Mouse (Mus musculus) adrenal gland, postnatal 36 days (tissue): ENCODE data around the gene Evx2. TPM values are rescaled to one million over a fixed set of nuclear protein-coding genes. Genes with fewer than 3 reads are reported as not detected.

Experiments
- DNase-seq, 2 experiments: peaks; one replicate each; pipeline ENCODE4 v3.0.0; 2021; ENCODE audit warnings: mixed read lengths in 1 of 2
- long read RNA-seq, 2 experiments: library from polyadenylated mRNA; stranded (forward); transcript quantifications; one replicate each; pipeline ENCODE4 v2.0.0; 2021; ENCODE audit warnings: borderline sequencing depth in 2 of 2
- total RNA-seq, 2 experiments: library from RNA; stranded (reverse); gene quantifications; 2 replicates each; pipeline ENCODE4 v1.2.3; 2021

Evx2 gene
- total RNA-seq, result not detected
- long read RNA-seq, experiment 1, result 0 reads
- long read RNA-seq, experiment 2, result 0 reads

DNA sequence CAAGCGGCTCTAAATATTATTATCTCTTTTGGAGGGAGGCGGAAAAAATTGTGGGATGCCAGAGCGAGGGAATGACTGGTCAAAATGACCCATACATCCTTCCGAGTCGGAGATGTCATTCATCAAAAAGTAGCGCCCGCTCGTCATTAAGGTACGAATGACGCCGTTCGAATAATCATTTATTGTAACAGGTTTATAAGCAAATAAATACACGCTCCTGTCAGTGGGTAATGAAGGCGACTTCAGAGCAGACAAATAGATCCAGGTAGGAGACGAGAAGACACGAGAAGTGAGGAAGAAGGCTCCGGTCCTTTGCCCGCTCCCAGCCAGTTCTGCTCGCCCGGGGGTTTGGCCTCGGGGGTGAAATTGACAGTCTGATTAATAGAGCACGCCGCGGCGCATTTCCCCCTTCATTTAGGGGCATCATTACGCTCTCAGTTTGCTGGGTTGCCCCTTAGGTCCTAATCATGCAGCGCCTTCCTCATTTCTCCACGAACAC lies at the start of gene Evx2:
Gene Evx2, minus strand, starts transcription at position 51 of the 499 bp plus-strand sequence.
- no peak for DNase-seq

GRCm38 (mm10) chr2:74708676-74709075 lies 49.3 kb upstream of the Evx2 start:
- DNase-seq, result peak; percentile 53 to 61

GRCm38 (mm10) chr2:74707599-74707998 lies 48.2 kb upstream of the Evx2 start:
- DNase-seq, result no peak

- no peak for DNase-seq
These were observed 47.1 kb upstream of the Evx2 start for GRCm38 (mm10) chr2:74706393-74706960.

DNA sequence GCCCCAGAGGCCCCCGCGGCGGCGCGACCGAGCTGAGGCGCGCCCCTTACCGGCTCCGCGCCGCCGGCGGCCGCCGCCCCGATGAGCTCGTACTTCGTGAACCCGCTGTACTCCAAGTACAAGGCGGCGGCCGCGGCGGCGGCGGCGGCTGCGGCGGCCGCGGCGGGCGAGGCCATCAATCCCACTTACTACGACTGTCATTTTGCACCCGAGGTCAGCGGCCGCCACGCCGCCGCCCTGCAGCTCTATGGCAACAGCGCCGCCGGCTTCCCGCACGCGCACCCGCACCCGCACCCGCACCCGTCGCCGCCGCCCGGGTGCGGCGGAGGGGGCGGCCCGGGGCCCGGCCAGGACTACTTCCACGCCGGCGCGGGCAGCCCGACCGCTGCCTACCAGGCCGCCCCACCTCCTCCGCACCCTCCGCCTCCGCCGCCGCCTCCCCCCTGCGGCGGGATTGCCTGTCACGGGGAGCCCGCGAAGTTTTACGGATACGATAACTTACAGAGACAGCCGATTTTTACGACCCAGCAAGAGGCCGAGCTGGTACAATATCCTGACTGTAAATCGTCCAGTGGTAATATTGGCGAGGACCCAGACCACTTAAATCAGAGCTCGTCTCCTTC lies 46.2 kb upstream of the Evx2 start:
- peak; percentile 79 to 88 for DNase-seq

GRCm38 (mm10) chr2:74704999-74705466 lies 45.7 kb upstream of the Evx2 start:
- peak; percentile 67 to 70 for DNase-seq

- peak; percentile 87 to 93 for DNase-seq
These were observed 45.1 kb upstream of the Evx2 start, which contains the start of gene Hoxd8 for GRCm38 (mm10) chr2:74704393-74704998. Gene Hoxd8 (plus strand): TSS chr2:74704615.

DNA sequence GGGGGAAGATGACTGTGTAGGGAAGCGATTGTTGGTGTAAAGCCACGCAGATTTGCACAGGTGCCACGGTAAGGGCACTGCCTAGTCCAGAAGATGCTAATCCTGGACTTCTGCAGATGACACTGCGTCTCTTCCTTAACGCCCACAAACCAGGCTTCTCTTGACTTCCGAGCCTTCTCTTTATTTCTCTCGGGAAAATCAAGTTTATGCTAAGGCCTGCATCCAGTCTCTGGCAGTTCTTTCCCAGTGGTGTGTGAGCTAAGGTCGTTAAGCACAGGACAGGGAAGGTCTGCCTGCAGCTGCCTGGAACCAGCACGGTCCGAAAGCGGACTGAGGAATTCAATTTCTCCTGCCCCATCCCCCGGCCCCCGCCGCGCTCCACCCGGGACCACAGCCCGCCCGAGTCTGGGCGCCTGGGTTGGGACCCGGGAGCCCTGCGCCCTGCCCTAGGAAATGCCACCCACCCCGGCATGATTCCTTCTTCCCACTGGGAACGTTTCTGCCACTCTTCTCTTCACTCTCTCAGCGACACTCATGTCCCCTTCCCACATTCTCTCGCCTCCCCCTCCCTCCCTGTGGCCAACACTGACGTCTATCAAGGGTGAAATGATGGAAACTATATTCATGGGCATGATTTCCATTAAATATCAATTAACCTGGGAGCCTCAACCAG lies 44.5 kb upstream of the Evx2 start:
- DNase-seq, result no peak

DNA sequence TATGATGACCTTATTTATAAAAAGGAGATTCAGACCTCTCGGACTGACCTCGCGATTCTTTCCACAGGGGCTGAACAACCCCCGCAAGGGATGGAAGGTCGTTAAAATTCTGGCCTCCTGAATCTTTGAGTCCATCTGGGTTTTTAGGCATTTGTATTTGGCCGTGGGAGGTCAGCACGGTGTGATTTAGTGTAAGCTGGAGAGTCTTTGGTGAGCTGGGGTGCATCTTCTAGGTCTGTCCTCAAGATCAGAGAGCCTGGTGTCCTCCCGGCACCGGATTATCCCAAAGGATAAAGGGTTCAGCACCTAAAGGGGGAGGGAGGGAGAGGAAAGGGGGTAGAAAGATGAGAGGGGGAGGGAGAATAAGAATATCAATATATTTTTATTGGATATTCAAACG lies 44.0 kb upstream of the Evx2 start:
- no peak for DNase-seq

- DNase-seq, result no peak
These were observed 43.5 kb upstream of the Evx2 start for GRCm38 (mm10) chr2:74702820-74703219.

GRCm38 (mm10) chr2:74701949-74702819 lies 42.8 kb upstream of the Evx2 start:
- peak; percentile 79 to 84 for DNase-seq

- no peak for DNase-seq
These were observed 41.3 kb upstream of the Evx2 start for GRCm38 (mm10) chr2:74700546-74701112.

DNA sequence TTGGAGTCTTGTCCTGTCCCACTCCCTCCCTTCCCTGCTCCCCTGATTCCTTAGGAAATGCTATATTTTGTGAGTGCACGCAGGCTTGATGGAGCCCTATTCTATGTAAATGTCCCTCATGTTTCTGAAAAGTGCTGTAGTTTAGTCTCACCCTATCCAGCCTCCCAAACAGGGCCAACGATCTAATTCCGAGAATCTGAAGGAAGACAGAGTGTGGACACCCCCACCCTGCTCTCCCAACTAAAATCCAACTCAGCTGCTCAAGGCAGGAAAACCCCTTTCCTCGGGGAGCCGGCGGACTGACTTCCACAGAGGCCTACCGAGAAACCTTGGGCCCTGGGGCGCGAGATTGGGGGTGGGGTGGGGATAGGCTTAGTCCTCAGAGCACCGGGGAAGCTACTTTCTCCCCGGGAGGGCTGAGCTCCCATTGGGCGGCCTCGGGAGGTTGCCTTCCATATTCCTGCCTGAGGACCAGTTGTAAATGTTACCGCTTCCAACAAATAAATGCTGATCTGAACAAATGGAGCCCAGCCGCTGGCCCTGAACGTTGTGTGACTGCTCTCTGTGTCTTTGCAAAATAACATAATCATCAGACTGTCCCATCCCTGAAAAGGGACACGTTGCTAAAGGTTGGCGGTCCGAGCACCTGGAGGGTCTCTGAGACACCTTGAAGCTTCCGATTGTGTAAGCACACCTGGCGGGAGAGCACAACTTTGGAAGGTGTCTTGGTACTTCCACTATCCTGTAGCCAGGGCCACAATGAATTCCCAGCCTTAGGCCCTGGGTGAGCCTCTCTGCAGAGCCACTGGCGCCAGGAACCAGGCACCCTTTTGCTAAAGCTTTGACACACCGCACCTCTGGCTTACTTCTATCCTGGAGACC lies 40.5 kb upstream of the Evx2 start:
- no peak for DNase-seq

GRCm38 (mm10) chr2:74699053-74699430 lies 39.7 kb upstream of the Evx2 start:
- peak in 1 of 2 experiments; percentile 35 for DNase-seq

DNA sequence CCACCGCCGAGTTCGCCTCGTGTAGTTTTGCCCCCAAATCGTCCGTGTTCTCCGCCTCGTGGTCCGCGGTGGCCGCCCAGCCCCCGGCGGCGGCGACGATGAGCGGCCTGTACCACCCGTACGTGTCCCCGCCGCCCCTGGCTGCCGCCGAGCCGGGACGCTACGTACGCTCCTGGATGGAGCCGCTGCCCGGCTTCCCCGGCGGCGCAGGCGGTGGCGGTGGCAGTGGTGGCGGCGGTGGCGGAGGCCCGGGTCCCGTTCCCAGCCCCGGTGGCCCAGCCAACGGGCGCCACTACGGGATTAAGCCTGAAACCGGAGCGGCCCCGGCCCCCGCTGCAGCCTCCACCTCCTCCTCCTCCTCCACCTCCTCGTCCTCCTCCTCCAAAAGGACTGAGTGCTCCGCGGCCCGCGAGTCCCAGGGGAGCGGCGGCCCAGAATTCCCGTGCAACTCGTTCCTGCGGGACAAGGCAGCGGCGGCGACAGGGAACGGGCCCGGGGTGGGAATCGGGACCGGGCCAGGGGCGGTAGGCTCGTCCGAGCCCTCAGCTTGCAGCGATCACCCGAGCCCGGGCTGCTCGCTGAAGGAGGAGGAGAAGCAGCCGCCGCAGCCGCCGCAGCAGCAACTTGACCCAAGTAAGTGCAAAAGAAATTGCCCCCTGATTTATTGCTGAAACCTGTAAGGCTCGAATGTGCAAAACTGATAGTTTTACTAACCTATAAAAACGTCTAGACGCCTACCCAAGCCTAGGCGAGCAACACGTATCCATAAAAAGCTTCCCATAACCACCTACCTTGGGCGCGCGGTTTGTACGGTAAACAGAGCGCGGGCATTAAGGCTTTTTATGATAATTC lies 39.1 kb upstream of the Evx2 start:
- DNase-seq, result peak; percentile 51 to 64

- peak; percentile 81 to 84 for DNase-seq
These were observed 38.3 kb upstream of the Evx2 start, which contains the start of gene Hoxd9 for GRCm38 (mm10) chr2:74697567-74698121. Gene Hoxd9 (plus strand): TSS chr2:74697727.

- no peak for DNase-seq
These were observed 37.3 kb upstream of the Evx2 start for GRCm38 (mm10) chr2:74696442-74697335.
